Mouse (Mus musculus): ENCODE results near the gene Ctnnd2. TPM values are rescaled to one million over a fixed set of nuclear protein-coding genes. Genes with fewer than 3 reads are reported as not detected.

Gene Ctnnd2
- total RNA-seq, 2 experiments from 2014 or later: 268 to 274 TPM

GRCm38 (mm10) chr15:30615451-30615850 is 443.1 kb downstream of the Ctnnd2 start:
- intact Hi-C loops (cut with DNase I): no loop called here
- DNase-seq (ENCODE audit: low spot score in 2 of 2): no peak

- intact Hi-C loops (cut with DNase I): no loop called here
- no peak for DNase-seq (ENCODE audit: low spot score in 2 of 2)
Measured at GRCm38 (mm10) chr15:30616861-30617260, 444.5 kb downstream of the Ctnnd2 start.

GRCm38 (mm10) chr15:30617932-30618331 is 445.5 kb downstream of the Ctnnd2 start:
- intact Hi-C loops (cut with DNase I): no loop called here
- no peak for DNase-seq (ENCODE audit: low spot score in 2 of 2)

- DNase-seq (ENCODE audit: low spot score in 2 of 2): no peak
- intact Hi-C loops (cut with DNase I): no loop called here
Measured at GRCm38 (mm10) chr15:30628524-30628923, 456.1 kb downstream of the Ctnnd2 start.

GRCm38 (mm10) chr15:30632113-30632735 is 459.8 kb downstream of the Ctnnd2 start:
- intact Hi-C loops (cut with DNase I): no loop called here
- DNase-seq (ENCODE audit: low spot score in 2 of 2): no peak

- intact Hi-C loops (cut with DNase I): no loop called here
- no peak for DNase-seq (ENCODE audit: low spot score in 2 of 2)
Measured at GRCm38 (mm10) chr15:30633917-30634316, 461.5 kb downstream of the Ctnnd2 start.

- intact Hi-C loops (cut with DNase I): no loop called here
Measured at GRCm38 (mm10) chr15:30634522-30634921, 462.1 kb downstream of the Ctnnd2 start.

GRCm38 (mm10) chr15:30640651-30641050 is 468.3 kb downstream of the Ctnnd2 start:
- intact Hi-C loops (cut with DNase I): no loop called here
- DNase-seq (ENCODE audit: low spot score in 2 of 2): no peak

More at GRCm38 (mm10) chr15:30634522-30634921, 462.1 kb downstream of the Ctnnd2 start:
- no peak for DNase-seq (ENCODE audit: low spot score in 2 of 2)

- no peak for DNase-seq (ENCODE audit: low spot score in 2 of 2)
- intact Hi-C loops (cut with DNase I): no loop called here
Measured at GRCm38 (mm10) chr15:30645688-30646087, 473.3 kb downstream of the Ctnnd2 start.

GRCm38 (mm10) chr15:30646501-30647431 is 474.4 kb downstream of the Ctnnd2 start:
- intact Hi-C loops (cut with DNase I): no loop called here

GRCm38 (mm10) chr15:30647679-30648311 is 475.4 kb downstream of the Ctnnd2 start:
- intact Hi-C loops (cut with DNase I): no loop called here
- no peak for DNase-seq (ENCODE audit: low spot score in 2 of 2)

More at GRCm38 (mm10) chr15:30646501-30647431, 474.4 kb downstream of the Ctnnd2 start:
- DNase-seq (ENCODE audit: low spot score in 2 of 2): peak; percentile 43 to 55

GRCm38 (mm10) chr15:30649964-30650363 is 477.6 kb downstream of the Ctnnd2 start:
- intact Hi-C loops (cut with DNase I): no loop called here

GRCm38 (mm10) chr15:30655433-30655832 is 483.0 kb downstream of the Ctnnd2 start:
- DNase-seq (ENCODE audit: low spot score in 2 of 2): no peak
- intact Hi-C loops (cut with DNase I): no loop called here

More at GRCm38 (mm10) chr15:30649964-30650363, 477.6 kb downstream of the Ctnnd2 start:
- no peak for DNase-seq (ENCODE audit: low spot score in 2 of 2)

- intact Hi-C loops (cut with DNase I): no loop called here
- no peak for DNase-seq (ENCODE audit: low spot score in 2 of 2)
Measured at GRCm38 (mm10) chr15:30657588-30657987, 485.2 kb downstream of the Ctnnd2 start.

- no peak for DNase-seq (ENCODE audit: low spot score in 2 of 2)
- intact Hi-C loops (cut with DNase I): no loop called here
Measured at GRCm38 (mm10) chr15:30660539-30661149, 488.3 kb downstream of the Ctnnd2 start.

- intact Hi-C loops (cut with DNase I): no loop called here
- no peak for DNase-seq (ENCODE audit: low spot score in 2 of 2)
Measured at GRCm38 (mm10) chr15:30661689-30662422, 489.5 kb downstream of the Ctnnd2 start.

- intact Hi-C loops (cut with DNase I): no loop called here
- no peak for DNase-seq (ENCODE audit: low spot score in 2 of 2)
Measured at GRCm38 (mm10) chr15:30667819-30668587, 495.6 kb downstream of the Ctnnd2 start.

GRCm38 (mm10) chr15:30681939-30682338 is 509.5 kb downstream of the Ctnnd2 start:
- intact Hi-C loops (cut with DNase I): no loop called here
- DNase-seq (ENCODE audit: low spot score in 2 of 2): no peak
